Mouse (Mus musculus) CH12.LX (cell line): Measurements from ENCODE around the gene Timm44.

Experiments
- POLR2A ChIP-seq: IDR thresholded peaks from 2 replicates; pipeline ENCODE4 v1.6.1; 2011; ENCODE audit warnings: low read depth, mild to moderate bottlenecking, improper control_type of control experiment, low read length
- UBTF ChIP-seq: IDR thresholded peaks from 2 replicates; pipeline ENCODE4 v1.6.1; 2012; ENCODE audit warnings: low read depth, mild to moderate bottlenecking, inconsistent platforms, low read length, improper control_type of control experiment, moderate library complexity
- ZC3H11A ChIP-seq: IDR thresholded peaks from 2 replicates; pipeline ENCODE4 v1.6.1; 2012; ENCODE audit warnings: low read depth, mild to moderate bottlenecking, inconsistent platforms, low read length, improper control_type of control experiment

- TF ChIP-seq POLR2A (no peak), ZC3H11A (no peak), UBTF (no peak)
Measured at GRCm38 (mm10) chr8:4267627-4268026, 8.1 kb downstream of the Timm44 start.
